Mouse (Mus musculus): ENCODE data around the gene Hrasls5. TPM values are rescaled to one million over a fixed set of nuclear protein-coding genes. Genes with fewer than 3 reads are reported as not detected.

Hrasls5 gene
- total RNA-seq, 2 experiments from 2014 or later, result 0.30 to 0.77 TPM

GRCm38 (mm10) chr19:7606801-7607689, 5.3 kb upstream of the Hrasls5 start, which contains the start of gene Lgals12:
TSS of gene Lgals12 (minus strand) at chr19:7607193.
- no peak for DNase-seq (ENCODE audit: low spot score in 2 of 2)

DNA sequence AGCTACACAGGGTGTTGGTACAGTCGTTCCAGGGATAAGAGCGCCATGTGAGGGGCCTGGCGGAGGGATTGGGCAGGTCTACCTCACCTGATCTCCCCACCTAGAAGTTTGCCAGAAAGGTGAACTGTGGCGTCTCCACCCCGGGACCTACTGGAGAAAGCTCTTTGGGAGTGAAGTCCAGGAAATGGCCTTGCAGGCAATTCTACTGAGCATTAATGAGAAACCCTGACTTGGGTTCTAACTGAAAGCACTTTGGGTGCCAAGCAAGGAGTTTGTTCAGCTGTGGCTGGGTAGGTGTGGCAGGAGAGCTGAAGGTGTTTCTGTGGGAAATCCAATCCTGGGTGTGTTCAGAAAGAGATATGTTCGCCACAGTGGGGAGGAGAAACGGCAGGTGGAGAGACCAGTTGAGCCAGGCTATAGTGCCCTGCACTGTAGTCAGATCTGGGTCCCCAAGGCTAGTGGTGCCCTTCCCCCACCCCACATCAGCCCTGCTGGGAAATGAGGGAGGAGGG, 4.6 kb upstream of the Hrasls5 start:
- DNase-seq (ENCODE audit: low spot score in 2 of 2), result no peak

DNA sequence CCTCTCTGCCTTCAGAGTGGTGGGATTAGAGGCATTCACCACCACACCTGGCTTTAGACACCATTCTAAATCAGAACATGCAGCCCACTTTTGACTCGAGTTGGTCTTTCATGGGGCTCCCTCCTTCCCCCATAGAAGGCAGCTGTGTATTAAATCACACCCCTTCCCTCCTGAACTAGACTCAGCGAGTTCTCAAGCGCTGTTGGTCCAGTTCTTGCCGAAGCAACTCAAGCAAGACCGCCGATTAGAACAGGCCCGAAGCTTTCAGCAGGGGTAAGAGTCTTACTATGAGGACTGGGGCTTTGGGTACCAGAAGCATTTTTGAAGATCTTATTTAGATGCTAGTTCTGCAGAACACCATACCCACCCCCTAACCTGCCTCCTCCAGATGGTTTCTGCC, 810 bp downstream of the Hrasls5 start:
- no peak for DNase-seq (ENCODE audit: low spot score in 2 of 2)

- no peak for DNase-seq (ENCODE audit: low spot score in 2 of 2)
Observed at GRCm38 (mm10) chr19:7616231-7616930, 4.0 kb downstream of the Hrasls5 start.

- DNase-seq (ENCODE audit: low spot score in 2 of 2), result no peak
Observed at GRCm38 (mm10) chr19:7617085-7617484, 4.7 kb downstream of the Hrasls5 start.

GRCm38 (mm10) chr19:7617696-7618095, 5.4 kb downstream of the Hrasls5 start:
- DNase-seq (ENCODE audit: low spot score in 2 of 2), result peak in 1 of 2 experiments; percentile 42

- DNase-seq (ENCODE audit: low spot score in 2 of 2), result no peak
Observed at GRCm38 (mm10) chr19:7633021-7633420, 20.7 kb downstream of the Hrasls5 start.

- DNase-seq (ENCODE audit: low spot score in 2 of 2), result no peak
Observed at GRCm38 (mm10) chr19:7633786-7634185, 21.4 kb downstream of the Hrasls5 start.

DNA sequence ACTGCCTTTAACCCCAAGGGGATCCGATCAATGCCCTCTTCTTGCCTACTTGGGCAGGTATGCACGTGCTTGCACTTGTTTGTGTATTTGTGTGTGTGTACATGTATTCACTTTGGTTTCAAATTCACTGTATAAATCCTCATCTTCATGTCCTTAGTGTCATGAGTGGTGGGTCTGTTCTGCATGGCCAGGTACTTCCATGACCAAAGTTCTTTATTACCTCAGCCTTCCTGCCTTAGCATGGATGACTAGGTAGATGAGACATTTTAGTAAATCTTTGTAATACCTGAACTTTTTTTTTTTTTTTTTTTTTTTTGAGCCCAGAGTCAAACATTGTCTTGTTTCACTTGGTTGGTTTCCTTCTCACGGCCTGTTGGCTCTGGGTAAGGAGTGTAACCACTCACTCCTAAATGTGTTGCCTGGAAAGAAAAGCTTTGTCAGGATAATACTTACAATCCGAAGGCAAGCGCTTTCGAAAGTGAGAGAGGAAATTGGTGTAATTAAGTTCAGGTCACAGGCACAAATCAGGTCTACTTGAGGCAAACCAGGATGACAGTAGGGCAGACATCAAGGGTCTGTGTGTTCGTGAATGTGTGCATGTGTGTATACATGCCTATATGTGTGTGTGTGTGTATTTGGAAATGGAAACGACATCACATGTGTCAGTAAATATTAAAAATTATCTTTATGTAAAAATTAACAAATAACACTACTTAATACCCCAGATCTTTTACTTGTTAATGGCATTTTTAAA, 36.7 kb downstream of the Hrasls5 start:
- DNase-seq (ENCODE audit: low spot score in 2 of 2), result no peak

GRCm38 (mm10) chr19:7672033-7672432, 59.7 kb downstream of the Hrasls5 start:
- no peak for DNase-seq (ENCODE audit: low spot score in 2 of 2)

GRCm38 (mm10) chr19:7687988-7688387, 75.6 kb downstream of the Hrasls5 start:
- DNase-seq (ENCODE audit: low spot score in 2 of 2), result no peak

Other genes starting within 250 kb of the Hrasls5 start
- gene Spindoc, start 229.5 kb upstream of the Hrasls5 start, total RNA-seq (2021), result 10 to 100 TPM; 19.9 to 22.7 TPM
- 10 to 100 TPM; 17.1 to 20.0 TPM for gene 2700081O15Rik, start 194.9 kb upstream of the Hrasls5 start, total RNA-seq (2021)
- gene Rtn3, start 129.3 kb upstream of the Hrasls5 start, total RNA-seq (2021), result 100 to 1,000 TPM; 137 to 151 TPM
- gene Atl3, start 118.5 kb upstream of the Hrasls5 start, total RNA-seq (2021), result 100 to 1,000 TPM in 1 of 2 experiments, 10 to 100 TPM in 1; 84.3 to 121 TPM
- gene Pla2g16, start 55.1 kb upstream of the Hrasls5 start, total RNA-seq (2021), result 100 to 1,000 TPM in 1 of 2 experiments, 10 to 100 TPM in 1; 60.4 to 132 TPM
- 10 to 100 TPM; 18.9 to 67.5 TPM for gene Lgals12, start 5.3 kb upstream of the Hrasls5 start, total RNA-seq (2021)
- gene Slc22a19, start 98.8 kb downstream of the Hrasls5 start, total RNA-seq (2021), result not detected
- gene Slc22a26, start 190.1 kb downstream of the Hrasls5 start, total RNA-seq (2021), result under 1 TPM in 1 of 2 experiments, not detected in 1; 0.10 TPM